Mouse (Mus musculus) olfactory bulb, adult 2 months (tissue): ENCODE measurements around the gene Uqcrc1. TPM values are rescaled to one million over a fixed set of nuclear protein-coding genes. Genes with fewer than 3 reads are reported as not detected.

Experiments used
- H3K27ac ChIP-seq: fragments of 200-500 bp; 2 replicates; pipeline ENCODE4 v1.5.1; 2012; ENCODE audit warnings: low read depth, low read length; ENCODE audit not compliant: insufficient read depth
- H3K4me1 ChIP-seq: fragments of 200-500 bp; 2 replicates; pipeline ENCODE4 v1.6.1; 2012; ENCODE audit warnings: low read length; ENCODE audit not compliant: control insufficient read depth, insufficient read depth
- H3K4me3 ChIP-seq: fragments of 200-500 bp; 2 replicates; pipeline ENCODE4 v1.5.1; 2012; ENCODE audit warnings: mild to moderate bottlenecking, low read depth, low read length, moderate library complexity; ENCODE audit not compliant: insufficient read depth
- CTCF ChIP-seq: fragments of 200-500 bp; IDR thresholded peaks from 2 replicates; pipeline ENCODE4 v1.5.1; 2012; ENCODE audit warnings: low read depth, mild to moderate bottlenecking, low read length, moderate library complexity; ENCODE audit not compliant: insufficient read depth
- POLR2A ChIP-seq: fragments of 200-500 bp; IDR thresholded peaks from 2 replicates; pipeline ENCODE4 v1.6.1; 2012; ENCODE audit warnings: mild to moderate bottlenecking, low read depth, low read length, moderate library complexity; ENCODE audit not compliant: insufficient read depth
- WGBS: fragments of 180-500 bp; shearing (Covaris S2); methylation state at CpG from one replicate; pipeline ENCODE4 v1.1.7; 2018; 5-methylcytosine and 5-hydroxymethylcytosine counted together
- polyA plus RNA-seq: library from polyadenylated mRNA; stranded (reverse); fragments of >200 nt; gene quantifications from 2 replicates; pipeline ENCODE4 v1.2.4, GENCODE M21; 2012; ENCODE audit warnings: low replicate concordance; ENCODE audit not compliant: missing spikeins, insufficient read depth, insufficient read length

The Uqcrc1 gene
- polyA plus RNA-seq, 1 experiment, result 636 TPM

DNA sequence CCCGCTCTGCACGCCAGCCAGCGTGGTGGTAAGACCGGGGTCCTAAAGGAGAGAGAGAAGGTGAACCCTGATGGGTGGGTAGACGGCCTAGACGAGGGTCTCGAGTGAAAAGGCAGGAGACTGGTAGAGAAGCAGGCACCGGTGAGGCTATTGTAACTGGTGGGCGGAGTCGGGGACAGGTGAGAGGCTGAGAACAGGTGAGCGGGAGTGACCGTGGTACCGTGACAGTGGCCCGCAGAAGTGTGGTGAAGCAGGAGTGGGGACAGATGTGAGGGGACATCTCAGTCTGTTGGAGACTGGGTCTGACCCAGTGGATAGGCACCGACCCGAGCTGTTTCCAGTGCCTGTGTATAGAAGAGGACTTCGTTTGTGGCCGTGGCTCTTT lies 55.6 kb downstream of the Uqcrc1 start:
- no peak for TF ChIP-seq POLR2A
- no peak for TF ChIP-seq CTCF
- Histone ChIP-seq H3K4me3 (peak overlapping the region; percentile 60), H3K4me1 (peaks cover 21% of the 10 kb centered on the region), H3K27ac (no peak overlapping the region)
- whole genome bisulfite sequencing, result 4% methylated on average over 18 of the region's 18 CpGs

DNA sequence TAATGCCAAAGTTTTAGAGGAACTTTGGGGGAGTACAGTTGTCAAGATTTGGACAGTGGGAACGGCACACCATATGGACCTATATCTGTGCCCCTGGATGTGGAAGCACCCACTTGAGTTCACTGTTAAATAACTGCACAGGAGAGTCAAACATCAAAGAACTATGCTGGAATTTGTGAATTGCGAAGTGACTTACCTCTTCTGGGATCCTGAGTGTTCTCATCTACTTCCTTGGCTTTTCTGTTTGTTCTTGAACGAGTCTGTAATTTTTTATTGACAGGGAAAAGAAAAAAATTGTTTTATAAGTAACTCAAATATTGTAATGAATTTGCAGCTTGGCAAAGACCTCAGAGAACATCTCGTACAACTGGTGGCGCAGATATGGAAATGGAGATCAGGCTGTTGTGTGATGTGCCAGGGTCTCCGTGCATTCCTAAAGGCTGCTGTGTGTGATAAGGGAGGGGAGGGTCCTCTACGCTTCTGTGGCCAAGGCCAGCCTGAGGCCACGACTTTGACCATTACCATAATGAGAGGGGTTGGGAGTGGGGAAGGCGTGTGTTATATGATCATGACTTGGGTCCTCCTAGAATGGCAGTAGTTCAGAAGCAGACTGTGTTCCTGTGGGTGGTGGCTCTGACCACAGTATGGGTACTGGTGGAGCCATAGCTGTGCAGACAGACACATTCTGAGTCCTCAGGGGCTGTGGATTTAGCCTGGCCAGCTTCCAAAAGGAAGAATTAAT lies 56.4 kb downstream of the Uqcrc1 start:
- Histone ChIP-seq H3K27ac (no peak overlapping the region), H3K4me3 (no peak overlapping the region), H3K4me1 (peaks cover 19% of the 10 kb centered on the region)
- TF ChIP-seq POLR2A (no peak), CTCF (no peak)
- WGBS, result 84% methylated on average over 9 of the region's 9 CpGs

DNA sequence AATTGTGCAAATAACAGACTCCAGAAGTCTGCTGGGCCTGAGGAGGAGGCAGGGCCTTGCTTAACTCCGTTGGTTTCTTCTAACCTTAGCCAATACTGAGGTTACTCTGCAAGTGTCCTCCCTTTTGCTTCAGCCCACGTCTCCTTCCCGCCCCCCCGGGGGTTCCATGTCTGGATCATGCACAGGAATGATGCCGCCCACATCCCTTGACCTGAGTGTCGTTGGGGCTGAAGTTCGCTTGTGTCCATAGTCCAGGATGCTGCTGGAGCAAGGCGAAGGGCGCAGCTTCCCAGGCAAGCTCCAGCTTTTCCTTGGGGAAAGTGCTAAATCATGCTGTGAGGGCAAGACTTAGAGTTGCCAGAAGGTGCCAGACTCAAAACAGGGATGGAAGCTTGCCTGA lies 60.0 kb downstream of the Uqcrc1 start:
- peaks cover 12% of the 10 kb centered on the region for H3K4me1 ChIP-seq
- H3K27ac ChIP-seq, result no peak overlapping the region
- WGBS, result 79% methylated on average over 9 of the region's 9 CpGs
- H3K4me3 ChIP-seq, result no peak overlapping the region
- no peak for TF ChIP-seq CTCF
- TF ChIP-seq POLR2A, result no peak

- H3K4me3 ChIP-seq, result no peak overlapping the region
- H3K27ac ChIP-seq, result no peak overlapping the region
- WGBS, result 78% methylated on average over 19 of the region's 19 CpGs
Observed at GRCm38 (mm10) chr9:108998287-108999166, 62.1 kb downstream of the Uqcrc1 start.

GRCm38 (mm10) chr9:108999167-108999526 lies 62.7 kb downstream of the Uqcrc1 start:
- TF ChIP-seq CTCF (no peak), POLR2A (no peak)
- Histone ChIP-seq H3K27ac (no peak overlapping the region), H3K4me3 (no peak overlapping the region), H3K4me1 (no peaks in the 10 kb centered on the region)
- 68% methylated on average over 4 of the region's 4 CpGs for WGBS

More at GRCm38 (mm10) chr9:108998287-108999166, 62.1 kb downstream of the Uqcrc1 start:
- H3K4me1 ChIP-seq, result 0 out of 2 replicates have a peak, but pooled peaks cover 3% of the 10 kb centered on the region
- TF ChIP-seq CTCF (no peak), POLR2A (no peak)

Other genes starting within 250 kb of the Uqcrc1 start
- not detected in 2 replicates for gene Prkar2a, start 247.3 kb upstream of the Uqcrc1 start, polyA plus RNA-seq
- not detected in 2 replicates for gene Ip6k2, start 152.8 kb upstream of the Uqcrc1 start, polyA plus RNA-seq
- gene Nckipsd, start 128.3 kb upstream of the Uqcrc1 start, polyA plus RNA-seq, result not detected in 2 replicates
- gene Celsr3, start 110.3 kb upstream of the Uqcrc1 start, polyA plus RNA-seq, result not detected in 2 replicates
- gene Slc26a6, start 83.3 kb upstream of the Uqcrc1 start, polyA plus RNA-seq, result not detected in 2 replicates
- not detected in 2 replicates for gene Tmem89, start 22.0 kb upstream of the Uqcrc1 start, polyA plus RNA-seq
- not detected in 2 replicates for gene Col7a1, start 17.0 kb downstream of the Uqcrc1 start, polyA plus RNA-seq
- not detected in 2 replicates for gene Ucn2, start 49.4 kb downstream of the Uqcrc1 start, polyA plus RNA-seq
- gene Pfkfb4, start 55.1 kb downstream of the Uqcrc1 start, polyA plus RNA-seq, result not detected in 2 replicates
- gene Shisa5, start 101.9 kb downstream of the Uqcrc1 start, polyA plus RNA-seq, result not detected in 2 replicates
- gene Trex1, start 123.1 kb downstream of the Uqcrc1 start, polyA plus RNA-seq, result not detected in 2 replicates
- not detected in 2 replicates for gene Atrip, start 137.5 kb downstream of the Uqcrc1 start, polyA plus RNA-seq
- gene Ccdc51, start 145.9 kb downstream of the Uqcrc1 start, polyA plus RNA-seq, result not detected in 2 replicates
- not detected in 2 replicates for gene Tma7, start 146.0 kb downstream of the Uqcrc1 start, polyA plus RNA-seq
- not detected in 2 replicates for gene Plxnb1, start 158.8 kb downstream of the Uqcrc1 start, polyA plus RNA-seq
- not detected in 2 replicates for gene Fbxw21, start 225.4 kb downstream of the Uqcrc1 start, polyA plus RNA-seq